Mouse (Mus musculus) liver, postnatal 0 days (tissue): ENCODE data around the gene St6galnac4. TPM values are rescaled to one million over a fixed set of nuclear protein-coding genes. Genes with fewer than 3 reads are reported as not detected.
A peak's percentile ranks its signal among the peaks of the same experiment; 100 is the strongest.

Experiments
- ATAC-seq: fragments of 200-750 bp; cut with Nextera tagmentation; 2 replicates; pipeline ENCODE4 v1.8.0; 2017; ENCODE audit warnings: mild to moderate bottlenecking, moderate library complexity
- DNase-seq: peaks from one replicate; pipeline ENCODE4 v3.0.0-alpha.2; 2016
- H3K27ac ChIP-seq: fragments of 300-500 bp; sonication (generic); 2 replicates; pipeline ENCODE4 v1.5.1; 2014; ENCODE audit warnings: antibody characterized with exemption, moderate library complexity, mild to moderate bottlenecking, low read depth
- H3K27me3 ChIP-seq: fragments of 300-500 bp; sonication (generic); 2 replicates; pipeline ENCODE4 v1.6.1; 2014; ENCODE audit warnings: low read length, control low read depth, mixed read lengths; ENCODE audit not compliant: insufficient read depth
- H3K36me3 ChIP-seq: fragments of 300-500 bp; sonication (generic); replicated peaks from 2 replicates; pipeline ENCODE4 v1.6.1; 2014; ENCODE audit warnings: mild to moderate bottlenecking, control low read depth, low read length, moderate library complexity, mixed read lengths; ENCODE audit not compliant: insufficient read depth
- H3K4me1 ChIP-seq: fragments of 300-500 bp; sonication (generic); 2 replicates; pipeline ENCODE4 v1.6.1; 2014; ENCODE audit warnings: antibody characterized with exemption, mild to moderate bottlenecking, control low read depth; ENCODE audit not compliant: insufficient read depth
- H3K4me2 ChIP-seq: fragments of 300-500 bp; sonication (generic); 2 replicates; pipeline ENCODE4 v1.6.1; 2014; ENCODE audit warnings: low read depth, mild to moderate bottlenecking, low read length, moderate library complexity, mixed read lengths
- H3K4me3 ChIP-seq: fragments of 300-500 bp; sonication (generic); 2 replicates; pipeline ENCODE4 v1.5.1; 2014; ENCODE audit warnings: low read depth, low read length
- H3K9ac ChIP-seq: fragments of 300-500 bp; sonication (generic); replicated peaks from 2 replicates; pipeline ENCODE4 v1.6.1; 2014; ENCODE audit warnings: mild to moderate bottlenecking, moderate library complexity
- H3K9me3 ChIP-seq: fragments of 300-500 bp; sonication (generic); 2 replicates; pipeline ENCODE4 v1.6.1; 2016; ENCODE audit warnings: mild to moderate bottlenecking, control low read depth, low read length, mixed read lengths
- CTCF ChIP-seq: sonication (generic); IDR thresholded peaks from 2 replicates; pipeline ENCODE4 v1.5.1; 2016; ENCODE audit warnings: antibody characterized with exemption, low read depth
- EP300 ChIP-seq: IDR thresholded peaks from 2 replicates; pipeline ENCODE4 v1.6.1; 2016; ENCODE audit warnings: antibody characterized with exemption, low read depth, mild to moderate bottlenecking
- WGBS: fragments of 180-500 bp; shearing (Covaris S2); extraction: QIAGEN DNeasy Blood & Tissue Kit; methylation state at CpG from one replicate; pipeline ENCODE4 v1.1.7; 2014; ENCODE audit not compliant: insufficient replicate concordance; 5-methylcytosine and 5-hydroxymethylcytosine counted together
- polyA plus RNA-seq: library from polyadenylated mRNA; unstranded; fragments of >200 nt; fragmentation: Nextera tagmentation; extraction: Ambion mirVana; gene quantifications from 2 replicates; pipeline ENCODE4 v1.2.1, GENCODE M21; 2015

Gene St6galnac4
- polyA plus RNA-seq, 1 experiment from 2014 or later, result 5.8 TPM

- peak; percentile 58 for DNase-seq
- no peak for ATAC-seq
- Histone ChIP-seq H3K27ac (no peak overlapping the region), H3K9ac (no peak overlapping the region), H3K9me3 (no peaks in the 10 kb centered on the region), H3K36me3 (peaks cover 5% of the 10 kb centered on the region; the same call in 1 of the 2 replicates), H3K4me1 (peaks cover 15% of the 10 kb centered on the region; the same call in 1 of the 2 replicates), H3K4me2 (peak overlapping the region; percentile 61), H3K27me3 (peaks cover 16% of the 10 kb centered on the region), H3K4me3 (peak overlapping the region; percentile 11; the same call in 1 of the 2 replicates)
- TF ChIP-seq CTCF (peak; percentile 73), EP300 (no peak)
- 4% methylated on average over 26 of the region's 26 CpGs for WGBS
These were observed 11.9 kb upstream of the St6galnac4 start for GRCm38 (mm10) chr2:32574901-32575585.

- no peak within 1 kb of the TSS for H3K27ac ChIP-seq
- TF ChIP-seq EP300 (no peak), CTCF (no peak)
- no peaks in the 10 kb centered on the region for H3K9me3 ChIP-seq
- peaks cover 15% of the 10 kb centered on the region; the same call in 1 of the 2 replicates for H3K4me1 ChIP-seq
- H3K9ac ChIP-seq, result no peak within 1 kb of the TSS
- ATAC-seq (peak; percentile 24), DNase-seq (peak; percentile 46)
- H3K4me3 ChIP-seq, result peak within 1 kb of the TSS; percentile 11; the same call in 1 of the 2 replicates
- H3K27me3 ChIP-seq, result peaks cover 17% of the 10 kb centered on the region
- 16% methylated on average over 28 of the region's 28 CpGs for WGBS
- peak within 1 kb of the TSS; percentile 61 for H3K4me2 ChIP-seq
- H3K36me3 ChIP-seq, result peaks cover 5% of the 10 kb centered on the region; the same call in 1 of the 2 replicates
These were observed 11.2 kb upstream of the St6galnac4 start, which contains the start of gene 9430097D07Rik for GRCm38 (mm10) chr2:32575586-32576160. TSS of gene 9430097D07Rik (minus strand) at chr2:32575684.

- no peak overlapping the region for H3K9ac ChIP-seq
- no peak overlapping the region for H3K27ac ChIP-seq
- WGBS, result 73% methylated on average over 9 of the region's 9 CpGs
- H3K27me3 ChIP-seq, result peaks cover 17% of the 10 kb centered on the region
- TF ChIP-seq CTCF, result no peak
- no peak for TF ChIP-seq EP300
- ATAC-seq (no peak), DNase-seq (no peak)
- H3K4me2 ChIP-seq, result no peak overlapping the region
- H3K4me3 ChIP-seq, result no peak overlapping the region
- H3K4me1 ChIP-seq, result peaks cover 12% of the 10 kb centered on the region; the same call in 1 of the 2 replicates
- H3K9me3 ChIP-seq, result no peaks in the 10 kb centered on the region
- peaks cover 5% of the 10 kb centered on the region; the same call in 1 of the 2 replicates for H3K36me3 ChIP-seq
These were observed 10.4 kb upstream of the St6galnac4 start for GRCm38 (mm10) chr2:32576532-32576931.

- Histone ChIP-seq H3K27me3 (peaks cover 22% of the 10 kb centered on the region), H3K9me3 (no peaks in the 10 kb centered on the region), H3K4me2 (no peak overlapping the region), H3K36me3 (no peaks in the 10 kb centered on the region), H3K27ac (no peak overlapping the region), H3K4me3 (no peak overlapping the region), H3K4me1 (peaks cover 15% of the 10 kb centered on the region), H3K9ac (no peak overlapping the region)
- DNase-seq (no peak), ATAC-seq (no peak)
- no peak for TF ChIP-seq CTCF
- TF ChIP-seq EP300, result no peak
- 48% methylated on average over 23 of the region's 30 CpGs for WGBS
These were observed 8.5 kb upstream of the St6galnac4 start for GRCm38 (mm10) chr2:32578146-32579046.

GRCm38 (mm10) chr2:32581450-32582095 lies 5.3 kb upstream of the St6galnac4 start:
- WGBS, result 44% methylated on average over 19 of the region's 19 CpGs
- peak; percentile 53 for DNase-seq

More at GRCm38 (mm10) chr2:32581450-32582095, 5.3 kb upstream of the St6galnac4 start:
- Histone ChIP-seq H3K9me3 (no peaks in the 10 kb centered on the region), H3K4me3 (no peak overlapping the region), H3K4me1 (peaks cover 10% of the 10 kb centered on the region), H3K36me3 (no peaks in the 10 kb centered on the region), H3K4me2 (peak overlapping the region; percentile 44; the same call in 1 of the 2 replicates), H3K9ac (no peak overlapping the region), H3K27me3 (peaks cover 14% of the 10 kb centered on the region; the same call in 1 of the 2 replicates), H3K27ac (no peak overlapping the region)
- TF ChIP-seq EP300 (no peak), CTCF (peak; percentile 29; the same call in 1 of the 2 replicates)
- ATAC-seq, result peak; percentile 54
